Mouse (Mus musculus) E14TG2a.4 (cell line): Measurements from ENCODE around the gene Hist1h3f.

Source experiments
- CTCF ChIP-seq: conservative IDR thresholded peaks from 2 replicates; pipeline ENCODE4 v1.5.1; 2014; ENCODE audit warnings: low read length
- POU5F1 ChIP-seq: IDR thresholded peaks from 2 replicates; pipeline ENCODE4 v1.6.1; 2014; ENCODE audit warnings: low read length, borderline replicate concordance

GRCm38 (mm10) chr13:23498653-23499052, 45.2 kb upstream of the Hist1h3f start:
- TF ChIP-seq CTCF (no peak), POU5F1 (no peak)
